8 mouse cellular contexts compared by ENCODE assay signal in the genomic region with DNA sequence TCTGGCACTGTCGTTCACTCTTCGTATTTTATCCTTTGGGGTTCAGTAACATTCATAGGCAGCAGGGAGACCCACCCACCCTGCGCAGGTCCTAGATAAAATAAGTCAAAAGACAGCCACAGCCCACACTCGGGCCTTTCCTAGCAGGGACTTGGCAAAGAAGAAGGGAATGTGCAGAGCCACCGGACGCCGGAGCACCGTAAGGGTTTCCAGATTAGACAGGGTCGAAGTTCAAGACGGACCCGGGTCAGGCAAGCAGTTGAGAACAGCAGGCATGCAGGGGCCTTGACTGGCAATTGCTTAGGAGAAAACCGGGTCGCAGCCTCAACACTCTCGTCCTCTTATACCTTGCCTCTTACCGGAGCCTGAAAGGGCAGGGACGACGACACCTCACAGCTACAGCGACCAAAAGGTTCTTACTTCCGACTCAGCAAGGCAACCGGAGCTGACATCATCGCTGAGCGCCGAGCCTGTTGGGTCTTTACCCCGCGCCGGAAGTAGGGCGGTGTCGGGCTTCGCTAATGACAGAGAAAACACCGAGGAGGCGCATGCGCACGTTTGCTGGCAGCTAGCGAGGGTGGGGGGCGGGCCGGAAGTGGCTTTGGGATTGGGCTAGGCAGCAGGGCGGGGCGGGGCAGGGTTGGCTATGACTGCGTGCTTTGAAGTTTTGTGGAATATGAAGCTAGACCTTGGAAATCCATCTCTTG. TPM values are rescaled to one million over a fixed set of nuclear protein-coding genes. Genes with fewer than 3 reads are reported as not detected.
A peak's percentile ranks its signal among the peaks of the same experiment; 100 is the strongest.
DNase-seq lines count a peak whose midpoint lies in the region; ATAC-seq and TF ChIP-seq lines count a peak whose summit lies in the region.

A gene (minus strand): TSS at position 475 of the 707 bp plus-strand sequence.

- peak within 1 kb of the TSS; percentile 78 for H3K4me3 ChIP-seq in bone marrow macrophage, adult 2 months (ENCODE audit: insufficient read depth, low read length)
- H3K4me3 ChIP-seq in embryonic fibroblast, embryonic 13.5 days (ENCODE audit: insufficient read depth, low read length) = peak within 1 kb of the TSS; percentile 97
- peak within 1 kb of the TSS; percentile 65 for H3K4me3 ChIP-seq in kidney, embryonic 14.5 days (ENCODE audit: low read length)
- H3K4me3 ChIP-seq in limb, embryonic 15.5 days = peak within 1 kb of the TSS; percentile 85

- H3K4me2 ChIP-seq in kidney, embryonic 14.5 days (replicated peaks; ENCODE audit: low read depth, low read length) = peak within 1 kb of the TSS; percentile 87
- H3K4me2 ChIP-seq in limb, embryonic 15.5 days = peak within 1 kb of the TSS; percentile 71

- WGBS in kidney, embryonic 14.5 days = 1% methylated on average over 39 of the region's 39 CpGs
- WGBS in limb, embryonic 15.5 days = under 1% methylated on average over 39 of the region's 39 CpGs

- TF ChIP-seq POLR2A in bone marrow macrophage, adult 2 months (IDR thresholded peaks at IDR 0.05; ENCODE audit: borderline replicate concordance, low read depth, low read length) = peak; percentile 28; the same call in 1 of the 2 replicates
- TF ChIP-seq POLR2A in embryonic fibroblast, embryonic 13.5 days (IDR thresholded peaks at IDR 0.05; ENCODE audit: low read depth, low read length) = peak; percentile 89

- ATAC-seq in kidney, embryonic 14.5 days (ENCODE audit: low FRiP score, low TSS enrichment) = peak; percentile 96
- ATAC-seq in limb, embryonic 15.5 days (ENCODE audit: insufficient number of reproducible peaks, low FRiP score, low TSS enrichment, low read depth) = peak; percentile 94

- H3K36me3 ChIP-seq in kidney, embryonic 14.5 days (ENCODE audit: control insufficient read depth, insufficient read depth, low read length) = peaks cover 13% of the 10 kb centered on the region
- H3K36me3 ChIP-seq in limb, embryonic 15.5 days = peaks cover 19% of the 10 kb centered on the region

- peaks cover 4% of the 10 kb centered on the region for H3K4me1 ChIP-seq in bone marrow macrophage, adult 2 months (ENCODE audit: control insufficient read depth, insufficient read depth, low read length)
- peaks cover 3% of the 10 kb centered on the region; the same call in 1 of the 2 replicates for H3K4me1 ChIP-seq in embryonic fibroblast, embryonic 13.5 days (ENCODE audit: control insufficient read depth, insufficient read depth, low read length)
- H3K4me1 ChIP-seq in kidney, embryonic 14.5 days (ENCODE audit: control insufficient read depth, insufficient read depth, low read length) = peaks cover 14% of the 10 kb centered on the region
- H3K4me1 ChIP-seq in limb, embryonic 15.5 days = peaks cover 16% of the 10 kb centered on the region

- H3K27me3 ChIP-seq in kidney, embryonic 14.5 days (ENCODE audit: control insufficient read depth, insufficient read depth, low read length) = 0 out of 2 replicates have a peak, but pooled peaks cover under 1% of the 10 kb centered on the region
- H3K27me3 ChIP-seq in limb, embryonic 15.5 days = peaks cover 2% of the 10 kb centered on the region; the same call in 1 of the 2 replicates

- peak; percentile 99 for DNase-seq in A20 (ENCODE audit: low read depth, low spot score)
- peak; percentile 95 to 98 for DNase-seq in heart, adult 9 months (ENCODE audit: low spot score in 2 of 2)
- DNase-seq in monocyte, adult 2 months (ENCODE audit: low read depth in 1 of 2, low spot score in 2 of 2) = peak; percentile 98 to 99
- peak; percentile 98 for DNase-seq in spleen, postnatal 36 days (ENCODE audit: low spot score in 2 of 2)

- H3K27ac ChIP-seq in bone marrow macrophage, adult 2 months (ENCODE audit: insufficient read depth, low read depth, low read length) = peak within 1 kb of the TSS; percentile 33
- H3K27ac ChIP-seq in embryonic fibroblast, embryonic 13.5 days (ENCODE audit: insufficient read depth, low read length) = peak within 1 kb of the TSS; percentile 78
- no peak within 1 kb of the TSS for H3K27ac ChIP-seq in kidney, embryonic 14.5 days (ENCODE audit: low read depth, low read length)
- peak within 1 kb of the TSS; percentile 79 for H3K27ac ChIP-seq in limb, embryonic 15.5 days

- H3K9ac ChIP-seq in kidney, embryonic 14.5 days (ENCODE audit: low read depth, low read length) = peak within 1 kb of the TSS; percentile 64
- H3K9ac ChIP-seq in limb, embryonic 15.5 days = peak within 1 kb of the TSS; percentile 78

- TF ChIP-seq CTCF in bone marrow macrophage, adult 2 months (IDR thresholded peaks at IDR 0.05; ENCODE audit: low read depth, low read length) = no peak
- TF ChIP-seq CTCF in embryonic fibroblast, embryonic 13.5 days (IDR thresholded peaks at IDR 0.05; ENCODE audit: borderline replicate concordance, insufficient read depth, low read length) = no peak

- H3K9me3 ChIP-seq in kidney, embryonic 14.5 days (ENCODE audit: control insufficient read depth, low read length) = no peaks in the 10 kb centered on the region
- no peaks in the 10 kb centered on the region for H3K9me3 ChIP-seq in limb, embryonic 15.5 days

RNA-seq across cellular contexts. Expression of the gene that starts here (rescaled TPM):
- polyA plus RNA-seq in bone marrow macrophage, adult 2 months (2012; ENCODE audit: insufficient read depth, insufficient read length, missing spikeins) = 40.7 and 48.0 TPM in 2 replicates
- polyA plus RNA-seq in embryonic fibroblast, embryonic 13.5 days (2011; ENCODE audit: insufficient read length, low read depth, missing spikeins) = 56.9 and 64.4 TPM in 2 replicates
- polyA plus RNA-seq in kidney, embryonic 14.5 days (2014; fragmentation: Nextera tagmentation; extraction: Ambion mirVana) = 25.6 and 38.2 TPM in 2 replicates
- 23.9 and 24.8 TPM in 2 replicates for polyA plus RNA-seq in limb, embryonic 15.5 days (2015; fragmentation: Nextera tagmentation; extraction: Ambion mirVana)
